Comparison of ENCODE assay signal across 10 mouse cellular contexts in genomic region chr12:55626711-55627110, GRCm38 (mm10). TPM values are rescaled to one million over a fixed set of nuclear protein-coding genes. Genes with fewer than 3 reads are reported as not detected.
A peak's percentile ranks its signal among the peaks of the same experiment; 100 is the strongest.
DNase-seq lines count a peak whose midpoint lies in the region; ATAC-seq and TF ChIP-seq lines count a peak whose summit lies in the region.
"Had no signal": no experiment of that assay in that cellular context is flagged by ENCODE, and none has a peak within 500 bp of the region (broad histone marks: within the 10 kb centered on the region; RNA-seq: fewer than 3 reads in every experiment).

No protein-coding gene starts in this region.

- H3K4me3 ChIP-seq in forebrain, embryonic 14.5 days (ENCODE audit: low read depth, low read length) = no peak overlapping the region
- no peak overlapping the region for H3K4me3 ChIP-seq in forebrain, embryonic 16.5 days (replicated peaks; ENCODE audit: low read length)
- no peak overlapping the region for H3K4me3 ChIP-seq in lung, adult 2 months (replicated peaks; ENCODE audit: extremely low read depth, low read depth, low read length)
- H3K4me3 ChIP-seq: forebrain, embryonic 12.5 days had no signal

- peaks cover 7% of the 10 kb centered on the region for H3K4me1 ChIP-seq in forebrain, embryonic 14.5 days (ENCODE audit: control insufficient read depth, insufficient read depth, low read length)
- peaks cover 7% of the 10 kb centered on the region for H3K4me1 ChIP-seq in forebrain, embryonic 16.5 days (replicated peaks; ENCODE audit: control insufficient read depth, insufficient read depth, low read length)
- H3K4me1 ChIP-seq in lung, adult 2 months (ENCODE audit: control insufficient read depth, insufficient read depth, low read length) = no peaks in the 10 kb centered on the region

- H3K36me3 ChIP-seq in forebrain, embryonic 14.5 days (ENCODE audit: control insufficient read depth, insufficient read depth, low read length) = no peaks in the 10 kb centered on the region
- no peaks in the 10 kb centered on the region for H3K36me3 ChIP-seq in forebrain, embryonic 16.5 days (ENCODE audit: control insufficient read depth, insufficient read depth)
- H3K36me3 ChIP-seq: forebrain, embryonic 12.5 days had no signal

- ATAC-seq in forebrain, embryonic 14.5 days = no peak
- ATAC-seq in forebrain, embryonic 16.5 days = no peak

- peak; percentile 19 for DNase-seq in forebrain, embryonic 14.5 days (ENCODE audit: low spot score)
- DNase-seq in lung, adult 2 months = no peak
- DNase-seq in lung, postnatal 25 days (ENCODE audit: low spot score) = no peak
- DNase-seq in adipocyte (ENCODE audit: low spot score) = peak; percentile 6
- DNase-seq in retina, postnatal 1 day = peak; percentile 62
- DNase-seq in cerebellum, adult 8-10 months = no peak
- no peak for DNase-seq in urinary bladder, postnatal 36 days (ENCODE audit: low spot score in 2 of 2)
- DNase-seq: layer of hippocampus, adult 9-11 months had no signal

- H3K4me2 ChIP-seq in forebrain, embryonic 14.5 days (ENCODE audit: low read length) = no peak overlapping the region
- no peak overlapping the region for H3K4me2 ChIP-seq in forebrain, embryonic 16.5 days (ENCODE audit: low read length)
- H3K4me2 ChIP-seq: forebrain, embryonic 12.5 days had no signal

- no peak overlapping the region for H3K27ac ChIP-seq in forebrain, embryonic 14.5 days (ENCODE audit: low read depth, low read length)
- H3K27ac ChIP-seq in forebrain, embryonic 16.5 days (ENCODE audit: low read length) = no peak overlapping the region
- H3K27ac ChIP-seq: forebrain, embryonic 12.5 days had no signal

- H3K27me3 ChIP-seq in forebrain, embryonic 14.5 days (replicated peaks; ENCODE audit: control insufficient read depth, insufficient read depth, low read length) = no peaks in the 10 kb centered on the region
- H3K27me3 ChIP-seq in forebrain, embryonic 16.5 days (replicated peaks; ENCODE audit: control insufficient read depth, insufficient read depth, low read length) = no peaks in the 10 kb centered on the region
- H3K27me3 ChIP-seq: forebrain, embryonic 12.5 days had no signal

- 24% methylated on average over 4 of the region's 4 CpGs for WGBS in forebrain, embryonic 14.5 days
- 29% methylated on average over 4 of the region's 4 CpGs for WGBS in forebrain, embryonic 16.5 days
- 46% methylated on average over 4 of the region's 4 CpGs for WGBS in lung, adult 2 months

- H3K9me3 ChIP-seq in forebrain, embryonic 14.5 days (replicated peaks; ENCODE audit: control insufficient read depth, low read length) = no peaks in the 10 kb centered on the region
- H3K9me3 ChIP-seq in forebrain, embryonic 16.5 days (ENCODE audit: control insufficient read depth, low read length) = no peaks in the 10 kb centered on the region
- H3K9me3 ChIP-seq: forebrain, embryonic 12.5 days had no signal

- peak; percentile 47 for TF ChIP-seq CTCF in lung, adult 2 months (IDR thresholded peaks at IDR 0.05; ENCODE audit: insufficient read depth, low read length)

- TF ChIP-seq POLR2A in lung, adult 2 months (IDR thresholded peaks at IDR 0.05; ENCODE audit: borderline replicate concordance, extremely low read depth, low read depth, low read length) = no peak

- H3K9ac ChIP-seq in forebrain, embryonic 14.5 days (ENCODE audit: low read length) = no peak overlapping the region
- H3K9ac ChIP-seq in forebrain, embryonic 16.5 days (replicated peaks; ENCODE audit: low read depth, low read length) = no peak overlapping the region
- H3K9ac ChIP-seq: forebrain, embryonic 12.5 days had no signal

RNA-seq across cellular contexts. Expression of gene Insm2, which starts 27.5 kb away (rescaled TPM):
- polyA plus RNA-seq in forebrain, embryonic 14.5 days (2014; fragmentation: Nextera tagmentation; extraction: Ambion mirVana) = 1.9 and 2.3 TPM in 2 replicates
- 1.6 and 1.7 TPM in 2 replicates for polyA plus RNA-seq in forebrain, embryonic 16.5 days (2015; fragmentation: Nextera tagmentation; extraction: Ambion mirVana)
- not detected in 2 replicates for polyA plus RNA-seq in lung, adult 2 months (2012; rRNA removed)

Comparison
In these comparisons a context has a peak if more than half of its experiments do, and no peak if none do; other contexts are left out.
1. DNase-seq: peak in forebrain, embryonic 14.5 days (single experiment), adipocyte (single experiment) and retina, postnatal 1 day (single experiment); none in lung, adult 2 months (single experiment), lung, postnatal 25 days (single experiment), cerebellum, adult 8-10 months (single experiment) and urinary bladder, postnatal 36 days (0 of 2).